Mouse (Mus musculus) central nervous system, embryonic 18 days (tissue): ENCODE measurements around the gene Gcm2. TPM values are rescaled to one million over a fixed set of nuclear protein-coding genes. Genes with fewer than 3 reads are reported as not detected.

ENCODE experiments used
- polyA plus RNA-seq: library from polyadenylated mRNA; depleted of rRNA; stranded (reverse); fragments of >200 nt; gene quantifications from 2 replicates; pipeline ENCODE4 v1.2.3, GENCODE M21; 2012; rRNA removed

Gcm2 gene
- 0.03 TPM in 1 of 2 replicates, not detected in the other for polyA plus RNA-seq

DNA sequence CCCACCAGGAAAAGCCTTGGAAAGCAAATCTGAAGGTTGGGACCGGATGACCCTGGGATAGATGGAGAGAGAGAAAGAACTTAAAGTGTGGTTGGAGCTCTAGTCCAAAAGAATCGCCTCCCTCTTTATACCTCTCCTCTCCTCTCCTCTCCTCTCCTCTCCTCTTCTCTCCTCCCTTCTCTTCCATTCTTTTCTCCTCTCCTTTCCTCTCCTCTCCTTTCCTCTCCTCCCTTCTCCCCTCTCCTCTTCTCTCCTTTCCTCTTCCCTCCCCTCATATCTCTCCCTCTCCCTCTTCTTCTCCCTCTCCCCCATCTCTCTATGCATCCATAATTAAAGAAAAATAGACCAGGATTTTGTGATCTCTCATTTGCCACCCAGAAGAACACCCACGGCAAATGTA is at the start of gene Gcm2:
Gcm2 (minus strand) TSS at position 101 of the 400 bp plus-strand sequence.

DNA sequence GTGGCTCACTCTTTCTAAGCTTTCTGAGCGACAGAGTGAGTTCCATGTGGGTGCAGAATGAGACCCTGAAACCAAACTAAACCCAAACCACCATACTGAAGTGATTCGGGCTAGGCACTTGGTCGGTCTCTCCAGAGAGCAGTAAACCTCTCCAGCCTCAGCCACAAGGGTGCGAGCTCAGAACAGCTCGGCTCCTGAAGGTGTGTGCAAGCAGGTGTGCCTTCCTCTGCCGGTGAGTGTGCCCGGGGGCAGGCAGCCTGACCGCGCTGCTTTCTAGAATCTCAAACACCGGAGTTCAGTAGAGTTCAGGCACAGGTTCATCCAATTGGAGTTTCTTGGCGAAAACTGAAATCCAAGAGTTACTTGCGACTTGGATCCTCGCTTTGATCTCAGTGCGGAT is 3.1 kb upstream of the Gcm2 start, which contains the start of gene Sycp2l:
Sycp2l (plus strand) TSS at position 368 of the 400 bp plus-strand sequence.

GRCm38 (mm10) chr13:41079421-41079780 is 31.4 kb downstream of the Gcm2 start, which contains the start of gene Mak:
Gene Mak, minus strand, starts transcription at chr13:41079706.

Other genes with a start within 250 kb of the Gcm2 start
- gene Pak1ip1, start 110.0 kb downstream of the Gcm2 start, polyA plus RNA-seq: 56.4 and 61.5 TPM in 2 replicates
- gene Tmem14c, start 94.7 kb downstream of the Gcm2 start, polyA plus RNA-seq: 70.4 and 80.4 TPM in 2 replicates
- 3.3 and 3.6 TPM in 2 replicates for gene Mak, start 31.3 kb downstream of the Gcm2 start, polyA plus RNA-seq
- gene Sycp2l, start 3.3 kb upstream of the Gcm2 start, polyA plus RNA-seq: 0.09 TPM in 1 of 2 replicates, not detected in the other
- gene Elovl2, start 109.4 kb upstream of the Gcm2 start, polyA plus RNA-seq: 30.9 and 34.1 TPM in 2 replicates
- 32.5 and 32.7 TPM in 2 replicates for gene Smim13, start 138.8 kb upstream of the Gcm2 start, polyA plus RNA-seq
- not detected in 2 replicates for gene Gm17364, start 162.9 kb upstream of the Gcm2 start, polyA plus RNA-seq